Mouse (Mus musculus) natural killer cell, adult 2 months (primary cell): Measurements from ENCODE around the gene Qpct.
A peak's percentile ranks its signal among the peaks of the same experiment; 100 is the strongest.
"Not testable (repeated sequence)": the region's sequence is repeated elsewhere in the genome, so short reads cannot be mapped to it uniquely, and the experiment has no call there.

Experiments
- DNase-seq, 2 experiments: peaks; one replicate each; pipeline ENCODE4 v3.0.0; 2022; ENCODE audit warnings: low spot score in 2 of 2

The Qpct gene

DNA sequence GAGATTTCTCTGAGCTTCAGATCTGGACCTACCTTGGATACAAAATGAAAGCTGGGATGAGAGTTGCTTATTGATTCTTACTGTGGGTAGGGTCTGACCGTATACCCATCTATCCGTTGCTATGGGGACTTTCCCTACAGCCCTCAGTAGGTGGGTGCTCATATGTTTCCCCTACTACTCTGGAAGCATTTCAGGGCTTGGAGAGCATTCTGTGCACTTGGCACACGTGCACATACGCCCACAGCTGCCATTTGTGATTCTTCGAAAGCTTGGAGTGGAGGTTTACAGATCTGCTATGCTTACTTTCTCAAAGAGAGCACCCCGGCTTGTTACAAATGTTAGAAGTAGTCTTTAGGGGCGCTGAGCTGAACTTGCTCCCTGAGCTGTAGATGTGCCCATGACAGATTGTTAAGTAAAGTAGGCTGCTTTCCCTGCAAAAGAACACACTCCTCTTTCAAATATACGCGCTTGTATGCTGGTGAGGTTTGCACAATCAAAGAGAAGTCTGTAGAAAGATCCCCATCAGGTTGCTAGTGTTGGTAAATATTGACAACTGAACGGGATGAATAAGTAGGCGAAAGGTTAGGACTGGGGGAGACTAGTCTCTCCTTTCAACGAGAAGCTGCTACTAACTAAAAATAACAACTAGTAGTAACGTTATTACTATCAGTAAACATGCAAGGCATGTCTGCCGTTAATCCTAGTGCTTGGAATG is 18.2 kb downstream of the Qpct start:
- no peak for DNase-seq

DNA sequence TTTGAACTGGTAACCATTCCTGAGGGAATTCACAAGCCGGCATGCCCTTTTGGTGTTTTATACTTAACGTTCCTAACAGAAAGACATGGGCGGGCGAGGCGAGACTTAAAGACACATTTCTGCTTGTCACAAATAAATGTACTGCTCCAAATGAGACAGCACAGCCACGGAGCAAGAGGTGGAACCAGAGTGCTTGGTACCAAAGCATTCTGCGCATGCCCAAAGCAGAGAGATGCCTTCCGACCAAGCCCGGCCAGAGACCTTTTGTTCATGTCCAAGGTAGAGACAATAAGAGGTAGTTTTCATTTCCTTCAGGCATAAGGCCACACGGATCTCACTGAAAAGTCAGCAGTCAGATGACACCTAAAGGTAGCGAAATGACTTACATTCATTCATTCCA is 20.2 kb downstream of the Qpct start:
- no peak for DNase-seq

GRCm38 (mm10) chr17:79076974-79077847 is 25.5 kb downstream of the Qpct start:
- DNase-seq, result no peak

GRCm38 (mm10) chr17:79077848-79078146 is 26.1 kb downstream of the Qpct start:
- no peak for DNase-seq

- no peak for DNase-seq
Measured at GRCm38 (mm10) chr17:79078248-79078647, 26.5 kb downstream of the Qpct start.

DNA sequence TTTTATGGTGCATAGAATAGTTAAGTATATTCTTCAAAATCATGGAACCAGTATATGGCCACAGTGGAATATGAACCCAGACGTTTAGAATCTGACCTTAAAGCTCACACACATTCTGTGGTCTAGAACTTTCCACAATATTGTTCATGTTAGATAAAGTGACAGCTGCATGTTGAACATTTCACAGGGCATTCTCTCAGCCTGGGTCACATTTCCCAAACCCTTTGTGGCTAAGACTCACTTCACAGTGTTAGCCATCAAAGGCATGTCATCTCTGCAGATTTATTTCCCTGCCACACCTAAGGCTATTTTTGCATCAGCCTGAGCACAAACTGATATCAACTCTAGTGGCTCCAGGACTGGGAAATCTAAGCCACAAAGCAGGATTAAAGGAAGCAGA is 40.0 kb downstream of the Qpct start:
- DNase-seq, result no peak

- no peak for DNase-seq
Measured at GRCm38 (mm10) chr17:79093286-79093975, 41.7 kb downstream of the Qpct start.

DNA sequence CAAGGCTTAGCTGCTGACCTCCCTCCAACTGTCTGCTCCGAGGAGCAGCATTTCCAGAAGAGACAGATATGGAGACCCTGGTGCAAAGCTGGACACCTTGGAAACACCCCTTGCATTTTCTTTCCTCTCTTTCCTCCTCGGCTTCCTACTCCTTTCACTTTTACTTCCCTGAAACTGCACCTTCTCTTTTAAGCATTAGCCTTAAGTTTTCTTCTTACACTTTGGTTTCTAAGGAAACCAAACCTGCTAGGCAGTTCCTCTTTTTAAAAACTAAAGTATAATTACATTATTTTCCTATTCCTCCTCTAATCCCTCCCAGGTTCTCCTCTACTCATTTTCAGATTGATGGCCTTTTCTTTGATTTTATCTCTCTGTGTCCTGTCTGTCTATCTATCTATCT is 43.9 kb downstream of the Qpct start:
- DNase-seq, result no peak

DNA sequence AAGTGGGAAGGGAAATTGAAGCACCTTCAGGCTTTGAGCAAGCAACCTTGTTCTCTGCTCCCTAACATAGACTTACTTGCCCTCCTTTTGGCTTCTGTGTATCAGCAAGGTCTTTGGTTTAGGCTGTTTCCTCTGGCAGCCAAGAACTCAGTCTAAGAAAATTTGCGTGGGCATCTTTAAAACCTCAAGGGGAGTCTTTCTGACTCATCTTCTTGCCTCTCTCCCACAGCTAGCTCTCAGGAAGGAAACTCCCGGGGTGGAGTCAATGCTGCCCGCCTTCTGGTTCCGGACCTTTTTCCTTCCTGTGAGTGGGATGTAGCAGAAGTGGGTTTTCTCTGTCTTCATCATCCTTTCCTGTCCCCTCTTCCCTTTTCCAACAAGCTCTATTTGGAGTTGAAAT is 48.2 kb downstream of the Qpct start:
- DNase-seq, result no peak

GRCm38 (mm10) chr17:79108238-79108637 is 56.5 kb downstream of the Qpct start:
- DNase-seq, result no peak

DNA sequence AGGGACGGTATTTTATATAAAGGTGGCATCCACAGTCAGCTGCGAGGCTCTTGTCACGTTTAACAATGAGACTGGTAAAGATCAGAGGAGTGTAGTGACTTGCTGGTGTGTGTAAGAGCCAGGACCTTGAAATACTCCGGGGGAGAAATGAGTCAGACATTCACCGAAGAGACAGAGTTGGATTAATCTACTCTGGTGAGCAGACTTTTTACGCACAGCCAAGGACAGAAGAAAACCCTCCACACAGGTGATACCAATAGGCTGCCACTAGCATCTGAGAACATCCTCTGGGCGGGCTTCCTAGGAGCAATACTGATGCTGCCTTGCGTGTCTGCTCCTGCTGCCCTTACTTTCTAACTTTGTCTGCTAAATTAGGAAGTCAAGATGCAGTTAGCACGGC is 57.9 kb downstream of the Qpct start:
- DNase-seq, result no peak

GRCm38 (mm10) chr17:79110936-79111348 is 59.2 kb downstream of the Qpct start:
- peak in 1 of 2 experiments; percentile 6 for DNase-seq

DNA sequence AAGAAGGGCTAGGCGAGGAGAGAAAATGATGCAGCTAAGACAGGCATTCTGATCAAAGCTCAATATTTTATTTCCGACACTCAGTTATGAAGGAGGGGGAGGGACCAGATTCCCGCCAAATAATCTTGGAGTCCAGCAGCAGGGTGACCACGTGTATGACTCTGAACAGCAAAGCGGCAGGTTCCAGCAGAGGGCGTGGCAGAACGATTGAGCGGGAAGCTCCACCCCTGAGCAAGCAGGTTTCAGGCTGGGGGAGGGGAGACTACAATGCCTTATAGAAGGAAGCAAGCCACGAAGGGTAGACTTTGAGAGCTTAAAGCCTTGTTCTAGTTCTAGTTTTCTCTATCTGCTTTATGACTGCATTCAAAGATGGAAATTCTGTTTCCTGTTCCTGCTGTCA is 63.5 kb downstream of the Qpct start:
- DNase-seq, result not testable (repeated sequence)

- no peak for DNase-seq
Measured at GRCm38 (mm10) chr17:79119066-79119465, 67.4 kb downstream of the Qpct start.

GRCm38 (mm10) chr17:79120269-79120668 is 68.6 kb downstream of the Qpct start:
- no peak for DNase-seq

GRCm38 (mm10) chr17:79133740-79134139 is 82.0 kb downstream of the Qpct start:
- DNase-seq, result no peak

DNA sequence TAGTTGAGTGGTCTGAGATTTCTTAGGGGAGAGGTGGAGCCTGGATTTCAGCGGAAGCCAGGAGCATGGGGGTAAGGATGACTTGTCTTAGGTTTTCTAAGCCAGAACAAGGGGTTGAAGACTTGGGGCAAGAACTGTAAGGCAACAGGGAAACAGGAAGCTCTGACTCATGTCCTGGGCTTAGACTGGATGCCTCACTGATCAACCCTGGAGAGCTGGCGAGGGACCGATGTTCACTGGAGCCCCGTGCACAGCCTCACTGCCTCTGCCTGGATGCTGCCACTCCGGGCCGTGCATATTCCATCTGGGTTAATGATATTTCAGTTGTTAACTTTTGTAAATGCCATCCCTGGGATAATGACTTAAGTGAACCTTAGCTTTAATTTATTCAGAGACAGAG is 84.1 kb downstream of the Qpct start:
- no peak for DNase-seq

- DNase-seq, result no peak
Measured at GRCm38 (mm10) chr17:79136401-79136800, 84.7 kb downstream of the Qpct start.
